34 mouse cellular contexts compared by ENCODE assay signal in the genomic region with DNA sequence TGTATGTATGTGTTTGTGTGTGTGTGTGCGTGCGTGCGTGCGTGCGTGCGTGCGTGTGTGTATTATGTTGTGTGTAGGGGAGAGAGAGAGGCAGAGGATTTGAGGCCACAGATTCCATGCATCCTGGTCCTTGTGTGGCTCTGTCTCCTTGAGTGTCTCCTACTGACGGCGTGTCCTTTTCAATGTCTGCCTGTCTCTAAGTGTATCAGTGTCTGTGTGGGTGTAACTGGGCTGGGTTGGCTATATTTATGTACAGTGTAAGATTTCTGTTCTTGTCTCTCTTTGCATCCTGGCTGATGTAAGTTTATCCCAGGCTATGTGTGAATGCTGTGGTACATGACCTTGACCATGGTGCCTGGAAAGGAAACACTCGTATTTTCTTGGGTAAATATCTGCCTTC. TPM values are rescaled to one million over a fixed set of nuclear protein-coding genes. Genes with fewer than 3 reads are reported as not detected.
"Had no signal": no experiment of that assay in that cellular context is flagged by ENCODE, and none has a peak within 500 bp of the region (broad histone marks: within the 10 kb centered on the region; RNA-seq: fewer than 3 reads in every experiment).

No protein-coding gene starts in this region.

- ATAC-seq: liver, embryonic 12.5 days; liver, postnatal 0 days; lung, postnatal 0 days; midbrain, embryonic 13.5 days; midbrain, embryonic 15.5 days; midbrain, embryonic 16.5 days had no signal

- H3K4me2 ChIP-seq: limb, embryonic 12.5 days; limb, embryonic 13.5 days; limb, embryonic 15.5 days; liver, embryonic 11.5 days; liver, embryonic 12.5 days; liver, embryonic 13.5 days; liver, embryonic 15.5 days; lung, embryonic 14.5 days; lung, embryonic 15.5 days; midbrain, embryonic 11.5 days; midbrain, embryonic 12.5 days; midbrain, embryonic 13.5 days; midbrain, embryonic 15.5 days; neural tube, embryonic 12.5 days had no signal

- H3K9me3 ChIP-seq: limb, embryonic 10.5 days; limb, embryonic 12.5 days; limb, embryonic 13.5 days; limb, embryonic 15.5 days; liver, embryonic 12.5 days; liver, embryonic 13.5 days; liver, embryonic 15.5 days; lung, embryonic 15.5 days; megakaryocyte, embryonic 14.5 days; midbrain, embryonic 10.5 days; midbrain, embryonic 12.5 days; midbrain, embryonic 13.5 days; midbrain, embryonic 15.5 days; neural tube, embryonic 12.5 days had no signal

- H3K4me1 ChIP-seq: limb, embryonic 10.5 days; liver, embryonic 12.5 days; liver, embryonic 13.5 days; liver, embryonic 15.5 days; midbrain, embryonic 10.5 days; midbrain, embryonic 12.5 days; midbrain, embryonic 13.5 days; midbrain, embryonic 15.5 days; neural tube, embryonic 12.5 days had no signal

- H3K27ac ChIP-seq: limb, embryonic 10.5 days; limb, embryonic 12.5 days; limb, embryonic 13.5 days; limb, embryonic 15.5 days; liver, embryonic 12.5 days; liver, embryonic 13.5 days; liver, embryonic 14.5 days; liver, embryonic 15.5 days; lung, embryonic 15.5 days; macrophage; midbrain, embryonic 10.5 days; midbrain, embryonic 12.5 days; midbrain, embryonic 13.5 days; midbrain, embryonic 15.5 days; neural tube, embryonic 12.5 days had no signal

- H3K9ac ChIP-seq: limb, embryonic 12.5 days; limb, embryonic 13.5 days; limb, embryonic 15.5 days; liver, embryonic 12.5 days; liver, embryonic 13.5 days; liver, embryonic 14.5 days; liver, embryonic 15.5 days; liver, postnatal 0 days; lung, embryonic 14.5 days; lung, embryonic 15.5 days; midbrain, embryonic 12.5 days; midbrain, embryonic 13.5 days; midbrain, embryonic 15.5 days; neural tube, embryonic 12.5 days had no signal

- H3K4me3 ChIP-seq: limb, embryonic 10.5 days; limb, embryonic 12.5 days; limb, embryonic 13.5 days; limb, embryonic 15.5 days; liver, embryonic 12.5 days; liver, embryonic 13.5 days; liver, embryonic 15.5 days; lung, embryonic 15.5 days; megakaryocyte, embryonic 14.5 days; midbrain, embryonic 10.5 days; midbrain, embryonic 12.5 days; midbrain, embryonic 13.5 days; midbrain, embryonic 15.5 days; myocyte; neural tube, embryonic 12.5 days had no signal

- DNase-seq: left cerebral cortex, postnatal 4 days; liver; liver, embryonic 13.5 days; liver, postnatal 0 days; lung, adult 18-20 months; lung, adult 2 months; lung, postnatal 10 days; lung, postnatal 14 days; lung, postnatal 36 days; midbrain, embryonic 14.5 days had no signal

- H3K36me3 ChIP-seq: limb, embryonic 10.5 days; limb, embryonic 12.5 days; limb, embryonic 13.5 days; limb, embryonic 15.5 days; liver, embryonic 12.5 days; liver, embryonic 13.5 days; liver, embryonic 15.5 days; lung, embryonic 15.5 days; midbrain, embryonic 10.5 days; midbrain, embryonic 12.5 days; midbrain, embryonic 13.5 days; midbrain, embryonic 15.5 days; neural tube, embryonic 12.5 days had no signal

RNA-seq across cellular contexts. Expression of a gene that starts 6.6 kb away (rescaled TPM):
- total RNA-seq: megakaryocyte, adult 5-6 weeks; megakaryocyte-erythroid progenitor cell, adult 5-6 weeks; monocyte, adult 5-6 weeks had no signal
- polyA plus RNA-seq: macrophage, myocyte had no signal
